9 mouse cellular contexts compared by ENCODE assay signal in the genomic region with DNA sequence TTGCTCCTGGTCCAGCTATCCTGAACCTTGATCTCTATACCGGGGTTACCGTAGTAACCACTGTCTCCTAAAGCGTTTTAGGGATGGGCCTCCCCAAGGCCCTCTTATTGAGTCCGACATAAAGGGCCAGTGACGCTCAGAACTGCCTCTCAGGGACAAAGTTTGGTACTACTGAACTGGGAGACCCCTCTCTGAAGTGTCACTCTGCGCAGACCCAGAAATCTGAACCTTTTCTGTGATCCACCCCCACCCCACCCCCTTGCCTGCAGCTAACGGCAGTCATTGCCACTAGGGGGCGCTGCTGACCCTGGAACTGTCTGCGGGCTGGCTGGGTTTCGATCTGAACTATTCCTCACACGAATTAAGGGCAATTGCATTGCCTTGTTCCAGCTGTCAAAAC. TPM values are rescaled to one million over a fixed set of nuclear protein-coding genes. Genes with fewer than 3 reads are reported as not detected.
A peak's percentile ranks its signal among the peaks of the same experiment; 100 is the strongest.
DNase-seq lines count a peak whose midpoint lies in the region; ATAC-seq and TF ChIP-seq lines count a peak whose summit lies in the region.
"Had no signal": no experiment of that assay in that cellular context is flagged by ENCODE, and none has a peak within 500 bp of the region (broad histone marks: within the 10 kb centered on the region; RNA-seq: fewer than 3 reads in every experiment).

No protein-coding gene starts in this region.

- peak; percentile 82 for ATAC-seq in forebrain, embryonic 14.5 days
- no peak for ATAC-seq in heart, embryonic 16.5 days (replicated peaks; ENCODE audit: extremely low read depth, insufficient read depth, low FRiP score)
- ATAC-seq in limb, embryonic 14.5 days (ENCODE audit: low FRiP score, low read depth) = peak; percentile 80
- ATAC-seq in neural tube, embryonic 12.5 days (ENCODE audit: low FRiP score, low read depth) = peak; percentile 77

- peaks cover 2% of the 10 kb centered on the region; the same call in 1 of the 2 replicates for H3K27me3 ChIP-seq in forebrain, embryonic 14.5 days (replicated peaks; ENCODE audit: control insufficient read depth, insufficient read depth, low read length)
- H3K27me3 ChIP-seq in heart, embryonic 16.5 days (ENCODE audit: control insufficient read depth, insufficient read depth, low read length) = peaks cover 18% of the 10 kb centered on the region
- no peaks in the 10 kb centered on the region for H3K27me3 ChIP-seq in limb, embryonic 14.5 days (ENCODE audit: control insufficient read depth, insufficient read depth, low read length)
- H3K27me3 ChIP-seq in neural tube, embryonic 12.5 days (replicated peaks) = peaks cover 4% of the 10 kb centered on the region; the same call in 1 of the 2 replicates

- no peak for TF ChIP-seq POLR2A in limb, embryonic 14.5 days (IDR thresholded peaks at IDR 0.05; ENCODE audit: borderline replicate concordance, extremely low read depth, insufficient read depth, insufficient read length)

- no peak overlapping the region for H3K27ac ChIP-seq in forebrain, embryonic 14.5 days (ENCODE audit: low read depth, low read length)
- no peak overlapping the region for H3K27ac ChIP-seq in heart, embryonic 16.5 days (ENCODE audit: low read length)
- no peak overlapping the region for H3K27ac ChIP-seq in limb, embryonic 14.5 days (replicated peaks; ENCODE audit: low read depth, low read length)
- no peak overlapping the region for H3K27ac ChIP-seq in neural tube, embryonic 12.5 days
- H3K27ac ChIP-seq: liver, embryonic 15.5 days had no signal

- H3K36me3 ChIP-seq in forebrain, embryonic 14.5 days (ENCODE audit: control insufficient read depth, insufficient read depth, low read length) = no peaks in the 10 kb centered on the region
- H3K36me3 ChIP-seq in heart, embryonic 16.5 days (ENCODE audit: control insufficient read depth, insufficient read depth) = no peaks in the 10 kb centered on the region
- no peaks in the 10 kb centered on the region for H3K36me3 ChIP-seq in limb, embryonic 14.5 days (ENCODE audit: control insufficient read depth, insufficient read depth, low read length)
- no peaks in the 10 kb centered on the region for H3K36me3 ChIP-seq in neural tube, embryonic 12.5 days
- H3K36me3 ChIP-seq: liver, embryonic 15.5 days had no signal

- no peaks in the 10 kb centered on the region for H3K9me3 ChIP-seq in forebrain, embryonic 14.5 days (replicated peaks; ENCODE audit: control insufficient read depth, low read length)
- peaks cover 2% of the 10 kb centered on the region; the same call in 1 of the 2 replicates for H3K9me3 ChIP-seq in heart, embryonic 16.5 days (replicated peaks; ENCODE audit: control insufficient read depth, low read length)
- H3K9me3 ChIP-seq in limb, embryonic 14.5 days (ENCODE audit: control insufficient read depth, low read length) = no peaks in the 10 kb centered on the region; the same call in 1 of the 2 replicates
- H3K9me3 ChIP-seq in neural tube, embryonic 12.5 days = no peaks in the 10 kb centered on the region
- H3K9me3 ChIP-seq: liver, embryonic 15.5 days had no signal

- 2% methylated on average over 11 of the region's 11 CpGs for WGBS in forebrain, embryonic 14.5 days
- WGBS in heart, embryonic 16.5 days = 5% methylated on average over 11 of the region's 11 CpGs
- 5% methylated on average over 11 of the region's 11 CpGs for WGBS in limb, embryonic 14.5 days
- 4% methylated on average over 11 of the region's 11 CpGs for WGBS in neural tube, embryonic 12.5 days

- H3K4me1 ChIP-seq in forebrain, embryonic 14.5 days (ENCODE audit: control insufficient read depth, insufficient read depth, low read length) = peaks cover 2% of the 10 kb centered on the region; the same call in 1 of the 2 replicates
- H3K4me1 ChIP-seq in heart, embryonic 16.5 days (ENCODE audit: control insufficient read depth, insufficient read depth, low read length) = no peaks in the 10 kb centered on the region
- H3K4me1 ChIP-seq in limb, embryonic 14.5 days (ENCODE audit: control insufficient read depth, insufficient read depth, low read length) = peaks cover 3% of the 10 kb centered on the region
- H3K4me1 ChIP-seq in neural tube, embryonic 12.5 days = peaks cover 11% of the 10 kb centered on the region; the same call in 1 of the 2 replicates
- H3K4me1 ChIP-seq: liver, embryonic 15.5 days had no signal

- no peak overlapping the region for H3K4me3 ChIP-seq in forebrain, embryonic 14.5 days (ENCODE audit: low read depth, low read length)
- no peak overlapping the region for H3K4me3 ChIP-seq in heart, embryonic 16.5 days (ENCODE audit: low read length)
- 0 out of 2 replicates have a peak overlapping the region, but pooled peaks have one; percentile 10 for H3K4me3 ChIP-seq in limb, embryonic 14.5 days (replicated peaks; ENCODE audit: low read length)
- H3K4me3 ChIP-seq in neural tube, embryonic 12.5 days = no peak overlapping the region
- H3K4me3 ChIP-seq: liver, embryonic 15.5 days had no signal

- no peak overlapping the region for H3K9ac ChIP-seq in forebrain, embryonic 14.5 days (ENCODE audit: low read length)
- no peak overlapping the region for H3K9ac ChIP-seq in heart, embryonic 16.5 days (ENCODE audit: low read length)
- no peak overlapping the region for H3K9ac ChIP-seq in limb, embryonic 14.5 days (ENCODE audit: low read depth, low read length, severe bottlenecking)
- H3K9ac ChIP-seq in neural tube, embryonic 12.5 days = no peak overlapping the region
- H3K9ac ChIP-seq: liver, embryonic 15.5 days had no signal

- peak; percentile 1 for DNase-seq in thymus, postnatal 25 days
- DNase-seq in thymus, postnatal 36 days = no peak
- DNase-seq in forebrain, embryonic 14.5 days (ENCODE audit: low spot score) = peak; percentile 84
- peak; percentile 50 for DNase-seq in kidney, postnatal 14 days
- DNase-seq in limb, embryonic 14.5 days (ENCODE audit: low spot score) = peak; percentile 81
- peak; percentile 52 for DNase-seq in urinary bladder, adult 2 months (ENCODE audit: low spot score)

- H3K4me2 ChIP-seq in forebrain, embryonic 14.5 days (ENCODE audit: low read length) = peak overlapping the region; percentile 33
- peak overlapping the region; percentile 35; the same call in 1 of the 2 replicates for H3K4me2 ChIP-seq in heart, embryonic 16.5 days (ENCODE audit: low read depth, low read length)
- H3K4me2 ChIP-seq in limb, embryonic 14.5 days (replicated peaks; ENCODE audit: low read depth, low read length, severe bottlenecking) = peak overlapping the region; percentile 42
- H3K4me2 ChIP-seq in neural tube, embryonic 12.5 days (replicated peaks) = peak overlapping the region; percentile 38
- H3K4me2 ChIP-seq: liver, embryonic 15.5 days had no signal

RNA-seq across cellular contexts. Expression of a gene that starts 6.4 kb away (rescaled TPM):
- polyA plus RNA-seq in forebrain, embryonic 14.5 days (2014; fragmentation: Nextera tagmentation; extraction: Ambion mirVana) = 6.5 and 8.0 TPM in 2 replicates
- polyA plus RNA-seq in heart, embryonic 16.5 days (2015; fragmentation: Nextera tagmentation; extraction: Ambion mirVana) = 0.93 and 1.7 TPM in 2 replicates
- polyA plus RNA-seq in limb, embryonic 14.5 days (2012; rRNA removed) = 27.2 and 29.4 TPM in 2 replicates
- 33.2 and 40.4 TPM in 2 replicates for polyA plus RNA-seq in limb, embryonic 14.5 days (2014; fragmentation: Nextera tagmentation; extraction: Ambion mirVana)
- polyA plus RNA-seq in neural tube, embryonic 12.5 days (2016; fragmentation: Nextera tagmentation; extraction: Ambion mirVana) = 22.1 and 24.5 TPM in 2 replicates
- 0.81 and 0.96 TPM in 2 replicates for polyA plus RNA-seq in urinary bladder, adult 2 months (2012; rRNA removed)

Comparison
In these comparisons a context has a peak if more than half of its experiments do, and no peak if none do; other contexts are left out.
1. DNase-seq: peak in thymus, postnatal 25 days (single experiment), forebrain, embryonic 14.5 days (single experiment), kidney, postnatal 14 days (single experiment), limb, embryonic 14.5 days (single experiment) and urinary bladder, adult 2 months (single experiment); none in thymus, postnatal 36 days (0 of 2).
2. Peak in every context shown above with its lines, with median percentiles within 50 percentile points of each other: H3K4me2 ChIP-seq.